Mouse (Mus musculus): ENCODE results near the gene Mgat5b. TPM values are rescaled to one million over a fixed set of nuclear protein-coding genes. Genes with fewer than 3 reads are reported as not detected.

The Mgat5b gene
- polyA plus RNA-seq, 1 experiment from 2014 or later = 0.67 TPM

GRCm38 (mm10) chr11:117030471-117031101 is 111.9 kb downstream of the Mgat5b start:
- Histone ChIP-seq H3K27me3 (replicated peaks) (peaks cover 9% of the 10 kb centered on the region), H3K4me2 (no peak overlapping the region), H3K9me3 (no peaks in the 10 kb centered on the region), H3K27ac (replicated peaks) (peak overlapping the region; percentile 50), H3K9ac (0 out of 2 replicates have a peak overlapping the region, but pooled peaks have one; percentile 5), H3K4me1 (peaks cover 41% of the 10 kb centered on the region), H3K4me3 (no peak overlapping the region), H3K36me3 (no peaks in the 10 kb centered on the region)
- WGBS = 31% methylated on average over 8 of the region's 8 CpGs
- ATAC-seq (ENCODE audit: extremely low read depth, insufficient number of reproducible peaks, low FRiP score, low TSS enrichment) = no peak

GRCm38 (mm10) chr11:117031249-117031648 is 112.6 kb downstream of the Mgat5b start:
- Histone ChIP-seq H3K4me3 (no peak overlapping the region), H3K4me2 (no peak overlapping the region), H3K27ac (replicated peaks) (peak overlapping the region; percentile 50), H3K4me1 (peaks cover 41% of the 10 kb centered on the region), H3K36me3 (no peaks in the 10 kb centered on the region), H3K27me3 (replicated peaks) (peaks cover 9% of the 10 kb centered on the region), H3K9ac (no peak overlapping the region), H3K9me3 (no peaks in the 10 kb centered on the region)
- no peak for ATAC-seq (ENCODE audit: extremely low read depth, insufficient number of reproducible peaks, low FRiP score, low TSS enrichment)
- WGBS = 17% methylated on average over 4 of the region's 4 CpGs

- H3K9me3 ChIP-seq = no peaks in the 10 kb centered on the region
- no peak for ATAC-seq (ENCODE audit: extremely low read depth, insufficient number of reproducible peaks, low FRiP score, low TSS enrichment)
- peaks cover 10% of the 10 kb centered on the region; the same call in 1 of the 2 replicates for H3K27me3 ChIP-seq (replicated peaks)
Observed at GRCm38 (mm10) chr11:117035661-117036336, 117.1 kb downstream of the Mgat5b start.

More at GRCm38 (mm10) chr11:117035661-117036336, 117.1 kb downstream of the Mgat5b start:
- Histone ChIP-seq H3K27ac (replicated peaks) (no peak overlapping the region), H3K4me2 (no peak overlapping the region), H3K4me3 (no peak overlapping the region), H3K9ac (no peak overlapping the region), H3K36me3 (no peaks in the 10 kb centered on the region), H3K4me1 (peaks cover 8% of the 10 kb centered on the region)
- WGBS = 51% methylated on average over 11 of the region's 11 CpGs

Other genes starting within 250 kb of the Mgat5b start
- gene St6galnac1, start 143.4 kb upstream of the Mgat5b start, polyA plus RNA-seq (2015; fragmentation: Nextera tagmentation; extraction: Ambion mirVana) = not detected in 2 replicates
- gene Mxra7, start 90.8 kb upstream of the Mgat5b start, polyA plus RNA-seq (2015; fragmentation: Nextera tagmentation; extraction: Ambion mirVana) = 18.4 and 19.3 TPM in 2 replicates
- 63.8 and 68.8 TPM in 2 replicates for gene Mettl23, start 75.6 kb upstream of the Mgat5b start, polyA plus RNA-seq (2015; fragmentation: Nextera tagmentation; extraction: Ambion mirVana)
- 61.7 and 75.3 TPM in 2 replicates for gene Jmjd6, start 75.4 kb upstream of the Mgat5b start, polyA plus RNA-seq (2015; fragmentation: Nextera tagmentation; extraction: Ambion mirVana)
- 32.2 and 35.5 TPM in 2 replicates for gene Mfsd11, start 66.4 kb upstream of the Mgat5b start, polyA plus RNA-seq (2015; fragmentation: Nextera tagmentation; extraction: Ambion mirVana)
- gene Srsf2, start 65.8 kb upstream of the Mgat5b start, polyA plus RNA-seq (2015; fragmentation: Nextera tagmentation; extraction: Ambion mirVana) = 530 and 543 TPM in 2 replicates
- 44.5 and 45.3 TPM in 2 replicates for gene Sec14l1, start 196.3 kb downstream of the Mgat5b start, polyA plus RNA-seq (2015; fragmentation: Nextera tagmentation; extraction: Ambion mirVana)